Mouse (Mus musculus) liver, adult 2 months (tissue): ENCODE data around the gene Olfr1047. TPM values are rescaled to one million over a fixed set of nuclear protein-coding genes. Genes with fewer than 3 reads are reported as not detected.
"Not testable (repeated sequence)": the region's sequence is repeated elsewhere in the genome, so short reads cannot be mapped to it uniquely, and the experiment has no call there.

Source experiments
- DNase-seq: peaks from one replicate; pipeline ENCODE4 v3.0.0-alpha.2; 2011; ENCODE audit warnings: low read depth, low spot score; ENCODE audit errors: extremely low read depth
- H3K27ac ChIP-seq: fragments of 200-500 bp; replicated peaks from 2 replicates; pipeline ENCODE4 v1.5.1; 2012; ENCODE audit warnings: low read depth, mild to moderate bottlenecking, control low read depth, inconsistent platforms, low read length; ENCODE audit not compliant: insufficient read depth
- H3K27me3 ChIP-seq: fragments of 200-500 bp; 2 replicates; pipeline ENCODE4 v1.6.1; 2012; ENCODE audit warnings: mild to moderate bottlenecking, moderate library complexity, low read length, inconsistent platforms; ENCODE audit not compliant: control insufficient read depth, insufficient read depth
- H3K36me3 ChIP-seq: fragments of 200-500 bp; 2 replicates; pipeline ENCODE4 v1.6.1; 2012; ENCODE audit warnings: low read length, inconsistent platforms; ENCODE audit not compliant: control insufficient read depth, insufficient read depth
- H3K4me1 ChIP-seq: fragments of 200-500 bp; 2 replicates; pipeline ENCODE4 v1.6.1; 2011; ENCODE audit warnings: low read length; ENCODE audit not compliant: control insufficient read depth, insufficient read depth
- H3K4me3 ChIP-seq: fragments of 200-500 bp; 2 replicates; pipeline ENCODE4 v1.5.1; 2011; ENCODE audit warnings: low read depth, mild to moderate bottlenecking, control low read depth, low read length, moderate library complexity; ENCODE audit not compliant: insufficient read depth
- H3K79me2 ChIP-seq: fragments of 200-500 bp; 2 replicates; pipeline ENCODE4 v1.6.1; 2012; ENCODE audit warnings: inconsistent platforms, mild to moderate bottlenecking, low read length, moderate library complexity; ENCODE audit not compliant: control insufficient read depth, insufficient read depth
- H3K9ac ChIP-seq: fragments of 200-500 bp; 2 replicates; pipeline ENCODE4 v1.6.1; 2012; ENCODE audit warnings: low read depth, mild to moderate bottlenecking, control low read depth, inconsistent platforms, low read length
- CTCF ChIP-seq: fragments of 200-500 bp; IDR thresholded peaks from 2 replicates; pipeline ENCODE4 v1.5.1; 2011; ENCODE audit warnings: low read depth, low read length, control low read depth
- POLR2A ChIP-seq: fragments of 200-500 bp; IDR thresholded peaks from 2 replicates; pipeline ENCODE4 v1.6.1; 2011; ENCODE audit warnings: low read length, control low read depth; ENCODE audit not compliant: insufficient read depth; ENCODE audit errors: extremely low read depth
- WGBS: fragments of 180-500 bp; shearing (Covaris S2); methylation state at CpG from one replicate; pipeline ENCODE4 v1.1.7; 2018; 5-methylcytosine and 5-hydroxymethylcytosine counted together
- polyA plus RNA-seq: library from polyadenylated mRNA; depleted of rRNA; stranded (reverse); fragments of >200 nt; gene quantifications from 2 replicates; pipeline ENCODE4 v1.2.3, GENCODE M21; 2012; rRNA removed
- total RNA-seq: library from RNA; depleted of rRNA; stranded (reverse); fragments of >200 nt; gene quantifications from 2 replicates; pipeline ENCODE4 v1.2.3, GENCODE M21; 2014; rRNA removed

Gene Olfr1047
- total RNA-seq (not detected in 2 replicates), polyA plus RNA-seq (not detected in 2 replicates)

DNA sequence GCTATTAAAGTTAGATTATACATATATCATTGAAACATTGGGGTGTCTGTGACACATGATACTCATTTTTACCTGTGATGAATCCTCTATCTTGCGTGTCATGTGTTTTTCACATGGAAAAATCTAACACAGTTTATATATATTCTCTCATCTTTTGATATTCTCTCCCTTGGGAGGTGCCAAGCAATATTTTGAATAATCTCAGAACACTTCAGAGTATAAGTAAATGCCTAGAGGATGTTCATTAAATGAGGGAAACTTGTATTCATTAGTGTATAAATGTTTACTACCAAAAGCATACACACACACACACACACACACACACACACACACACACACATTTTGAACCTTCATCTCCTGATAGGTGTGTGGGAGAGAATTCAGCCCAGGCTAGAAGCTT is at the start of gene Olfr1047:
Gene Olfr1047, minus strand, starts transcription at position 101 of the 400 bp plus-strand sequence.
- DNase-seq: no peak
- H3K4me1 ChIP-seq: no peaks in the 10 kb centered on the region
- no peaks in the 10 kb centered on the region for H3K27me3 ChIP-seq
- H3K27ac ChIP-seq: no peak within 1 kb of the TSS
- no peak within 1 kb of the TSS for H3K9ac ChIP-seq
- TF ChIP-seq CTCF (no peak), POLR2A (no peak)
- no peaks in the 10 kb centered on the region for H3K79me2 ChIP-seq
- no peak within 1 kb of the TSS for H3K4me3 ChIP-seq
- 90% methylated on average over 1 of the region's 1 CpGs for WGBS
- no peaks in the 10 kb centered on the region for H3K36me3 ChIP-seq

DNA sequence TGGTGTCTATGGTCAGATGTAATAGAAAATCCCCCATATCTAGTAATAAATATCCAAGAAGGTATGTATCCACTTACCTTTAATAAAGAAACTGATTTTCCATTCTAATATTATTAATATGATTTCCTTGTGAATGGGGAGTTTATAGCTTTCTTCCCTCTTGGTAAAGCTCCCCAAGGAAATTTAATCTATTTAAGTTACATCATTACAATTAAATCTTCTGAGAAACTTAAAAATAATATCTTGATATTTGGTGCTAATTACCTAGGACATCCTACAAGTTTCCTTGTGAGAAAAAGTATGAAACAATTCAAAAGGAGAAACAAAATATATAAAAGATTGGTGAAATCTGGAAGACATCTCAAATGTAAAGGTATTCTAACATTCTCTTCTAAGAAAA is 47.8 kb upstream of the Olfr1047 start, which contains the start of gene Olfr1051:
Gene Olfr1051, minus strand, starts transcription at position 101 of the 400 bp plus-strand sequence.
- not testable (repeated sequence) for H3K27me3 ChIP-seq, H3K27ac ChIP-seq, DNase-seq, H3K9ac ChIP-seq, H3K79me2 ChIP-seq, H3K36me3 ChIP-seq, H3K4me3 ChIP-seq, H3K4me1 ChIP-seq

DNA sequence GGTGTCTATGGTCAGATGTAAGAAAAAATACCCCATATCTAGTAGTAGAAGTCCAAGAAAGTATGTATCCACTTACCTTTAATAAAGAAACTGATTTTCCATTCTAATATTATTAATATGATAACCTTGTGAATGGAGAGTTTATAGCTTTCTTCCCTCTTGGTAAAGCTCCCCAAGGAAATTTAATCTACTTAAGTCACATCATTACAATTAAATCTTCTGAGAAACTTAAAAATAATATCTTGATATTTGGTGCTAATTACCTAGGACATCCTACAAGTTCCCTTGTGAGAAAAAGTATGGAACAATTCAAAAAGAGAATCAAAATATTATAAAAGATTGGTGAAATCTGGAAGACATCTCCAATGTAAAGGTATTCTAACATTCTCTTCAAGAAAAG is 27.0 kb upstream of the Olfr1047 start, which contains the start of gene Olfr1049:
Gene Olfr1049, minus strand, starts transcription at position 101 of the 400 bp plus-strand sequence.
- H3K4me3 ChIP-seq, H3K27me3 ChIP-seq, H3K27ac ChIP-seq, H3K79me2 ChIP-seq, H3K4me1 ChIP-seq, DNase-seq, H3K36me3 ChIP-seq, H3K9ac ChIP-seq: not testable (repeated sequence)

DNA sequence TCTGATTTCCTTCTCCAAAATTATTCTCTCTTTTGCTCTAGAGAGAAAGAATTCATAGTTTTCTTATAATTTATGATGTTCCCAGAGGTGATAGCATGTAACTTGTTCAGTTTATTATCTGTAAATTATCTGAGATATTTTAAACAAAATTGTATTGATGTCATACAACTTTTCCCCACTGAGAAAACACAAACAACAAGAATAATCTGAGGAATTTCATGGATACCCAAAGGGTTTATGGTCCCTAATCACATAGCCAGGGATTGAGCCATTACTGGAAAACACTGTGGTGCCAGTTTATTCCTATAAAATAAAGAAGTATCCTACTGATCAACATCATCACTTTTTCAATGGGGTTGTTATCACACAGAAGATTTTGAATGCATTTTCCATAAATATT is 9.0 kb upstream of the Olfr1047 start, which contains the start of gene Olfr1048:
Gene Olfr1048, minus strand, starts transcription at position 101 of the 400 bp plus-strand sequence.
- TF ChIP-seq POLR2A (no peak), CTCF (no peak)
- no peaks in the 10 kb centered on the region for H3K27me3 ChIP-seq

DNA sequence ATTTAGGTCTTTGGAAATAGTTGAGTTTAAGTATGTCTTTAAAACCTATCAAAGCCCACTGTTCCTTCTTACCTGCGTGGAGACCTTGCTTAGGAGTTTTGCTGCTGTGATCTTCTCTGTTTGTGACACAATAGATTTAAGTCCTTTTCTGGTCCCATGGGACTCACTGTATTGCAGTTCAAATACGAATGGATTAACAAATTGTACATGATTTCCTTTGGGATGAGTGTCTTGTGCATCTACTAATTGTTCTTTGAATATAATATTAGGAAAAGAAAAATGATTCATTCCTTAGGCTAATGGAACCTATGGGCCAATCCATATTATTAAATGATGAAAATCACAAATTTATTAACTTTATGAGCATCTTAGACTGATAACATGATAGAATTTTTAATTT is 12.0 kb downstream of the Olfr1047 start, which contains the start of gene Olfr1046:
Gene Olfr1046, minus strand, starts transcription at position 101 of the 400 bp plus-strand sequence.
- no peak within 1 kb of the TSS for H3K9ac ChIP-seq
- no peak for DNase-seq
- H3K4me3 ChIP-seq: no peak within 1 kb of the TSS
- H3K27me3 ChIP-seq: no peaks in the 10 kb centered on the region
- no peaks in the 10 kb centered on the region for H3K36me3 ChIP-seq
- H3K27ac ChIP-seq: no peak within 1 kb of the TSS
- whole genome bisulfite sequencing: 62% methylated on average over 2 of the region's 2 CpGs
- no peaks in the 10 kb centered on the region for H3K79me2 ChIP-seq
- H3K4me1 ChIP-seq: no peaks in the 10 kb centered on the region
- TF ChIP-seq CTCF: no peak
- TF ChIP-seq POLR2A: no peak

More for the DNA sequence above, 9.0 kb upstream of the Olfr1047 start, which contains the start of gene Olfr1048:
- no peak within 1 kb of the TSS for H3K9ac ChIP-seq
- H3K79me2 ChIP-seq: no peaks in the 10 kb centered on the region
- no peak within 1 kb of the TSS for H3K4me3 ChIP-seq
- no peak for DNase-seq
- H3K27ac ChIP-seq: no peak within 1 kb of the TSS
- H3K4me1 ChIP-seq: no peaks in the 10 kb centered on the region
- H3K36me3 ChIP-seq: no peaks in the 10 kb centered on the region

DNA sequence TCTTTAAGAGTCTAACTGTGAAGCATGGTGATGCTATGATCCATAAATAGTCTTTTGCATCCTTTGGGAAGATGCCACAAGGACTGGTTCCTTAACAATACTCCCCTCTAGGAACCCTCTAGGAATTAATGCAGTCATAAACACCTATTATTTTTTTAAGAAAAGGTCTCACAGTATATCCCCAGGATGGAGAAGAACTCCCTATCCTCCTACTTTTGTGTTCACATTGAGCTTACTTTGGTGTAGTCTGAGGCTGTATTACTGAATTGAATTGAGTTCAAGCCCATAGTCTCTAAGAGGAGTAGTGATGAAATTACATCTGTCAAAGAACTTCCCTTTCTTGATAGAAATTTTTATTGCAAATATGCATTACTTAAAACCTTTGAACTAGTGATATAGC is 28.3 kb downstream of the Olfr1047 start, which contains the start of gene Olfr1045:
Gene Olfr1045, minus strand, starts transcription at position 101 of the 400 bp plus-strand sequence.
- Histone ChIP-seq H3K27ac (no peak within 1 kb of the TSS), H3K27me3 (no peaks in the 10 kb centered on the region), H3K4me3 (no peak within 1 kb of the TSS), H3K36me3 (no peaks in the 10 kb centered on the region), H3K79me2 (no peaks in the 10 kb centered on the region), H3K4me1 (no peaks in the 10 kb centered on the region), H3K9ac (no peak within 1 kb of the TSS)
- TF ChIP-seq POLR2A: no peak
- TF ChIP-seq CTCF: no peak
- no peak for DNase-seq
